Mouse (Mus musculus) embryonic facial prominence, embryonic 14.5 days (tissue): ENCODE results near the gene Cdk12. TPM values are rescaled to one million over a fixed set of nuclear protein-coding genes. Genes with fewer than 3 reads are reported as not detected.
"Not testable (repeated sequence)": the region's sequence is repeated elsewhere in the genome, so short reads cannot be mapped to it uniquely, and the experiment has no call there.

ENCODE experiments used
- ATAC-seq: fragments of 200-750 bp; cut with Nextera tagmentation; 2 replicates; pipeline ENCODE4 v1.8.0; 2017; ENCODE audit warnings: low read depth, moderate number of reproducible peaks, moderate TSS enrichment
- DNase-seq: peaks from one replicate; pipeline ENCODE4 v3.0.0-alpha.2; 2015; ENCODE audit warnings: low spot score
- H3K27ac ChIP-seq: fragments of 300-500 bp; sonication (generic); replicated peaks from 2 replicates; pipeline ENCODE4 v1.5.1; 2014; ENCODE audit warnings: low read depth, mild to moderate bottlenecking, low read length, moderate library complexity
- H3K27me3 ChIP-seq: fragments of 300-500 bp; sonication (generic); replicated peaks from 2 replicates; pipeline ENCODE4 v1.6.1; 2014; ENCODE audit warnings: low read length; ENCODE audit not compliant: control insufficient read depth, insufficient read depth
- H3K36me3 ChIP-seq: fragments of 300-500 bp; sonication (generic); 2 replicates; pipeline ENCODE4 v1.6.1; 2014; ENCODE audit warnings: low read length, mixed read lengths; ENCODE audit not compliant: control insufficient read depth, insufficient read depth
- H3K4me1 ChIP-seq: fragments of 300-500 bp; sonication (generic); 2 replicates; pipeline ENCODE4 v1.6.1; 2014; ENCODE audit warnings: antibody characterized with exemption, low read length; ENCODE audit not compliant: control insufficient read depth, insufficient read depth
- H3K4me2 ChIP-seq: fragments of 300-500 bp; sonication (generic); 2 replicates; pipeline ENCODE4 v1.6.1; 2014; ENCODE audit warnings: low read depth, mild to moderate bottlenecking, low read length, moderate library complexity, mixed read lengths
- H3K4me3 ChIP-seq: fragments of 300-500 bp; sonication (generic); 2 replicates; pipeline ENCODE4 v1.5.1; 2014; ENCODE audit warnings: low read depth, mild to moderate bottlenecking, low read length
- H3K9ac ChIP-seq: fragments of 300-500 bp; sonication (generic); 2 replicates; pipeline ENCODE4 v1.6.1; 2014; ENCODE audit warnings: low read depth, mild to moderate bottlenecking, low read length, moderate library complexity, mixed read lengths
- H3K9me3 ChIP-seq: fragments of 300-500 bp; sonication (generic); 2 replicates; pipeline ENCODE4 v1.6.1; 2016; ENCODE audit warnings: low read length; ENCODE audit not compliant: control insufficient read depth
- WGBS: fragments of 180-500 bp; shearing (Covaris S2); extraction: QIAGEN DNeasy Blood & Tissue Kit; methylation state at CpG from one replicate; pipeline ENCODE4 v1.1.7; 2014; 5-methylcytosine and 5-hydroxymethylcytosine counted together
- polyA plus RNA-seq: library from polyadenylated mRNA; unstranded; fragments of >200 nt; fragmentation: Nextera tagmentation; extraction: Ambion mirVana; gene quantifications from 2 replicates; pipeline ENCODE4 v1.2.1, GENCODE M21; 2014

Gene Cdk12
- polyA plus RNA-seq, 1 experiment from 2014 or later, result 9.8 TPM

- DNase-seq (no peak), ATAC-seq (no peak)
- Histone ChIP-seq H3K4me3 (no peak overlapping the region), H3K9ac (no peak overlapping the region), H3K27me3 (no peaks in the 10 kb centered on the region), H3K4me2 (no peak overlapping the region), H3K9me3 (no peaks in the 10 kb centered on the region), H3K36me3 (peaks cover 88% of the 10 kb centered on the region), H3K4me1 (no peaks in the 10 kb centered on the region), H3K27ac (no peak overlapping the region)
- WGBS, result 72% methylated on average over 3 of the region's 3 CpGs
Observed at GRCm38 (mm10) chr11:98238416-98238815, 35.6 kb downstream of the Cdk12 start.

- H3K9me3 ChIP-seq, result no peaks in the 10 kb centered on the region
- WGBS, result 90% methylated on average over 3 of the region's 3 CpGs
- no peaks in the 10 kb centered on the region for H3K27me3 ChIP-seq
- ATAC-seq, result no peak
- DNase-seq, result no peak
- H3K4me3 ChIP-seq, result no peak overlapping the region
- H3K4me2 ChIP-seq, result no peak overlapping the region
- no peak overlapping the region for H3K9ac ChIP-seq
- peaks cover 89% of the 10 kb centered on the region for H3K36me3 ChIP-seq
- H3K27ac ChIP-seq, result no peak overlapping the region
- no peaks in the 10 kb centered on the region for H3K4me1 ChIP-seq
Observed at GRCm38 (mm10) chr11:98238995-98239394, 36.1 kb downstream of the Cdk12 start.

GRCm38 (mm10) chr11:98242910-98243309 lies 40.1 kb downstream of the Cdk12 start:
- DNase-seq, H3K4me1 ChIP-seq, H3K27me3 ChIP-seq, H3K27ac ChIP-seq, H3K9me3 ChIP-seq, H3K4me3 ChIP-seq, ATAC-seq, H3K9ac ChIP-seq, H3K4me2 ChIP-seq: not testable (repeated sequence)
- peaks cover 91% of the 10 kb centered on the region for H3K36me3 ChIP-seq
- WGBS, result 63% methylated on average over 3 of the region's 3 CpGs

- Histone ChIP-seq H3K36me3 (peaks cover 84% of the 10 kb centered on the region), H3K27ac (no peak overlapping the region), H3K4me3 (no peak overlapping the region), H3K4me2 (no peak overlapping the region), H3K9me3 (no peaks in the 10 kb centered on the region), H3K27me3 (no peaks in the 10 kb centered on the region), H3K4me1 (no peaks in the 10 kb centered on the region), H3K9ac (no peak overlapping the region)
- WGBS, result 93% methylated on average over 3 of the region's 3 CpGs
- DNase-seq (no peak), ATAC-seq (no peak)
Observed at GRCm38 (mm10) chr11:98244415-98244814, 41.6 kb downstream of the Cdk12 start.

- Histone ChIP-seq H3K27me3 (no peaks in the 10 kb centered on the region), H3K4me3 (no peak overlapping the region), H3K4me1 (no peaks in the 10 kb centered on the region), H3K9me3 (no peaks in the 10 kb centered on the region), H3K36me3 (peaks cover 73% of the 10 kb centered on the region), H3K27ac (no peak overlapping the region), H3K4me2 (no peak overlapping the region), H3K9ac (no peak overlapping the region)
- DNase-seq (no peak), ATAC-seq (no peak)
- WGBS, result 78% methylated on average over 1 of the region's 1 CpGs
Observed at GRCm38 (mm10) chr11:98247325-98247724, 44.5 kb downstream of the Cdk12 start.

GRCm38 (mm10) chr11:98253807-98254206 lies 50.9 kb downstream of the Cdk12 start:
- H3K4me3 ChIP-seq, result no peak overlapping the region
- no peak for DNase-seq
- no peak overlapping the region for H3K9ac ChIP-seq
- H3K27ac ChIP-seq, result no peak overlapping the region
- WGBS, result 83% methylated on average over 2 of the region's 2 CpGs
- H3K36me3 ChIP-seq, result peaks cover 31% of the 10 kb centered on the region
- H3K9me3 ChIP-seq, result no peaks in the 10 kb centered on the region
- no peak for ATAC-seq
- H3K4me2 ChIP-seq, result no peak overlapping the region
- no peaks in the 10 kb centered on the region for H3K4me1 ChIP-seq
- H3K27me3 ChIP-seq, result no peaks in the 10 kb centered on the region

GRCm38 (mm10) chr11:98260706-98261479 lies 58.0 kb downstream of the Cdk12 start:
- DNase-seq (no peak), ATAC-seq (no peak)
- WGBS, result 59% methylated on average over 8 of the region's 8 CpGs
- Histone ChIP-seq H3K4me1 (no peaks in the 10 kb centered on the region), H3K4me3 (no peak overlapping the region), H3K27ac (no peak overlapping the region), H3K9me3 (no peaks in the 10 kb centered on the region), H3K9ac (no peak overlapping the region), H3K27me3 (no peaks in the 10 kb centered on the region), H3K4me2 (no peak overlapping the region), H3K36me3 (peaks cover 27% of the 10 kb centered on the region)

- H3K4me2 ChIP-seq, result no peak overlapping the region
- H3K4me1 ChIP-seq, result no peaks in the 10 kb centered on the region
- no peaks in the 10 kb centered on the region for H3K9me3 ChIP-seq
- no peak overlapping the region for H3K9ac ChIP-seq
- 3% methylated on average over 2 of the region's 2 CpGs for WGBS
- peak; percentile 81 for DNase-seq
- no peaks in the 10 kb centered on the region for H3K27me3 ChIP-seq
- peaks cover 56% of the 10 kb centered on the region for H3K36me3 ChIP-seq
- no peak overlapping the region for H3K27ac ChIP-seq
- no peak overlapping the region for H3K4me3 ChIP-seq
- ATAC-seq, result peak; percentile 30; the same call in 1 of the 2 replicates
Observed at GRCm38 (mm10) chr11:98265039-98265438, 62.2 kb downstream of the Cdk12 start.

- H3K4me3 ChIP-seq, result no peak overlapping the region
- no peak for DNase-seq
- no peaks in the 10 kb centered on the region for H3K9me3 ChIP-seq
- no peak overlapping the region for H3K4me2 ChIP-seq
- no peak overlapping the region for H3K27ac ChIP-seq
- H3K4me1 ChIP-seq, result no peaks in the 10 kb centered on the region
- ATAC-seq, result no peak
- no peaks in the 10 kb centered on the region for H3K27me3 ChIP-seq
- peaks cover 63% of the 10 kb centered on the region for H3K36me3 ChIP-seq
- no peak overlapping the region for H3K9ac ChIP-seq
- WGBS, result 77% methylated on average over 5 of the region's 5 CpGs
Observed at GRCm38 (mm10) chr11:98265891-98266290, 63.0 kb downstream of the Cdk12 start.
